Mouse (Mus musculus): ENCODE measurements around the gene 4930524N10Rik. TPM values are rescaled to one million over a fixed set of nuclear protein-coding genes. Genes with fewer than 3 reads are reported as not detected.

Gene 4930524N10Rik
- total RNA-seq (2014; rRNA removed; ENCODE audit: low replicate concordance) (not detected in 2 replicates), polyA plus RNA-seq (2015; fragmentation: Nextera tagmentation; extraction: Ambion mirVana) (not detected in 2 replicates)

GRCm38 (mm10) chrX:154343292-154343691 is at the start of gene 4930524N10Rik:
4930524N10Rik (minus strand) TSS chrX:154343392.
- no peaks in the 10 kb centered on the region for H3K36me3 ChIP-seq (replicated peaks; ENCODE audit: control insufficient read depth, insufficient read depth, low read length)
- H3K9me3 ChIP-seq (replicated peaks; ENCODE audit: control insufficient read depth, low read length), result no peaks in the 10 kb centered on the region
- TF ChIP-seq EP300 (IDR thresholded peaks at IDR 0.05; ENCODE audit: low read depth) (no peak), CTCF (IDR thresholded peaks at IDR 0.05; ENCODE audit: low read depth) (no peak)
- no peak within 1 kb of the TSS for H3K4me3 ChIP-seq (ENCODE audit: low read depth, low read length)
- no peak within 1 kb of the TSS for H3K27ac ChIP-seq (ENCODE audit: low read depth)
- no peaks in the 10 kb centered on the region for H3K27me3 ChIP-seq (ENCODE audit: control insufficient read depth, insufficient read depth, low read length)
- H3K4me2 ChIP-seq (ENCODE audit: low read depth, low read length), result no peak within 1 kb of the TSS
- no peaks in the 10 kb centered on the region for H3K4me1 ChIP-seq (ENCODE audit: control insufficient read depth, insufficient read depth)
- WGBS, result 26% methylated on average over 1 of the region's 1 CpGs
- no peak within 1 kb of the TSS for H3K9ac ChIP-seq (replicated peaks; ENCODE audit: low read depth, low read length)
- DNase-seq (ENCODE audit: low spot score) (no peak), ATAC-seq (ENCODE audit: insufficient read depth, low read depth) (no peak)

- 70% methylated on average over 3 of the region's 3 CpGs for WGBS
- no peak for TF ChIP-seq CTCF (IDR thresholded peaks at IDR 0.05; ENCODE audit: low read depth)
- no peak for TF ChIP-seq EP300 (IDR thresholded peaks at IDR 0.05; ENCODE audit: low read depth)
- no peaks in the 10 kb centered on the region for H3K4me1 ChIP-seq (ENCODE audit: control insufficient read depth, insufficient read depth)
- DNase-seq (ENCODE audit: low spot score) (no peak), ATAC-seq (ENCODE audit: insufficient read depth, low read depth) (no peak)
- no peak overlapping the region for H3K4me2 ChIP-seq (ENCODE audit: low read depth, low read length)
- H3K36me3 ChIP-seq (replicated peaks; ENCODE audit: control insufficient read depth, insufficient read depth, low read length), result no peaks in the 10 kb centered on the region
- H3K9ac ChIP-seq (replicated peaks; ENCODE audit: low read depth, low read length), result no peak overlapping the region
- no peaks in the 10 kb centered on the region for H3K9me3 ChIP-seq (replicated peaks; ENCODE audit: control insufficient read depth, low read length)
- H3K4me3 ChIP-seq (ENCODE audit: low read depth, low read length), result no peak overlapping the region
- H3K27me3 ChIP-seq (ENCODE audit: control insufficient read depth, insufficient read depth, low read length), result no peaks in the 10 kb centered on the region
- H3K27ac ChIP-seq (ENCODE audit: low read depth), result no peak overlapping the region
Measured at GRCm38 (mm10) chrX:154350042-154350441, 6.8 kb upstream of the 4930524N10Rik start.

- Histone ChIP-seq H3K4me3 (ENCODE audit: low read depth, low read length) (no peak overlapping the region), H3K4me1 (ENCODE audit: control insufficient read depth, insufficient read depth) (no peaks in the 10 kb centered on the region), H3K27ac (ENCODE audit: low read depth) (no peak overlapping the region), H3K27me3 (ENCODE audit: control insufficient read depth, insufficient read depth, low read length) (no peaks in the 10 kb centered on the region), H3K9me3 (replicated peaks; ENCODE audit: control insufficient read depth, low read length) (no peaks in the 10 kb centered on the region), H3K9ac (replicated peaks; ENCODE audit: low read depth, low read length) (no peak overlapping the region), H3K36me3 (replicated peaks; ENCODE audit: control insufficient read depth, insufficient read depth, low read length) (no peaks in the 10 kb centered on the region), H3K4me2 (ENCODE audit: low read depth, low read length) (no peak overlapping the region)
- ATAC-seq (ENCODE audit: insufficient read depth, low read depth), result no peak
- DNase-seq (ENCODE audit: low spot score), result no peak
- TF ChIP-seq CTCF (IDR thresholded peaks at IDR 0.05; ENCODE audit: low read depth) (no peak), EP300 (IDR thresholded peaks at IDR 0.05; ENCODE audit: low read depth) (no peak)
- 64% methylated on average over 7 of the region's 7 CpGs for WGBS
Measured at GRCm38 (mm10) chrX:154349302-154350041, 6.3 kb upstream of the 4930524N10Rik start.

GRCm38 (mm10) chrX:154347933-154348332 is 4.7 kb upstream of the 4930524N10Rik start:
- Histone ChIP-seq H3K9me3 (replicated peaks; ENCODE audit: control insufficient read depth, low read length) (no peaks in the 10 kb centered on the region), H3K4me2 (ENCODE audit: low read depth, low read length) (no peak overlapping the region), H3K27me3 (ENCODE audit: control insufficient read depth, insufficient read depth, low read length) (no peaks in the 10 kb centered on the region), H3K36me3 (replicated peaks; ENCODE audit: control insufficient read depth, insufficient read depth, low read length) (no peaks in the 10 kb centered on the region), H3K27ac (ENCODE audit: low read depth) (no peak overlapping the region), H3K4me1 (ENCODE audit: control insufficient read depth, insufficient read depth) (no peaks in the 10 kb centered on the region), H3K4me3 (ENCODE audit: low read depth, low read length) (no peak overlapping the region), H3K9ac (replicated peaks; ENCODE audit: low read depth, low read length) (no peak overlapping the region)
- TF ChIP-seq CTCF (IDR thresholded peaks at IDR 0.05; ENCODE audit: low read depth) (no peak), EP300 (IDR thresholded peaks at IDR 0.05; ENCODE audit: low read depth) (no peak)
- DNase-seq (ENCODE audit: low spot score) (no peak), ATAC-seq (ENCODE audit: insufficient read depth, low read depth) (no peak)
- WGBS, result 56% methylated on average over 3 of the region's 3 CpGs

Other genes with a start within 250 kb of the 4930524N10Rik start
- gene Gm15140, start 222.7 kb downstream of the 4930524N10Rik start, total RNA-seq (2014; rRNA removed; ENCODE audit: low replicate concordance), result not detected in 2 replicates
- not detected in 2 replicates for gene Gm15140, start 222.7 kb downstream of the 4930524N10Rik start, polyA plus RNA-seq (2015; fragmentation: Nextera tagmentation; extraction: Ambion mirVana)
- gene Samt4, start 138.6 kb upstream of the 4930524N10Rik start, total RNA-seq (2014; rRNA removed; ENCODE audit: low replicate concordance), result not detected in 2 replicates
- gene Samt4, start 138.6 kb upstream of the 4930524N10Rik start, polyA plus RNA-seq (2015; fragmentation: Nextera tagmentation; extraction: Ambion mirVana), result not detected in 2 replicates
- not detected in 2 replicates for gene Samt2, start 236.0 kb upstream of the 4930524N10Rik start, total RNA-seq (2014; rRNA removed; ENCODE audit: low replicate concordance)
- not detected in 2 replicates for gene Samt2, start 236.0 kb upstream of the 4930524N10Rik start, polyA plus RNA-seq (2015; fragmentation: Nextera tagmentation; extraction: Ambion mirVana)